Mouse (Mus musculus): ENCODE measurements around the gene Trmt10b.

The Trmt10b gene

DNA sequence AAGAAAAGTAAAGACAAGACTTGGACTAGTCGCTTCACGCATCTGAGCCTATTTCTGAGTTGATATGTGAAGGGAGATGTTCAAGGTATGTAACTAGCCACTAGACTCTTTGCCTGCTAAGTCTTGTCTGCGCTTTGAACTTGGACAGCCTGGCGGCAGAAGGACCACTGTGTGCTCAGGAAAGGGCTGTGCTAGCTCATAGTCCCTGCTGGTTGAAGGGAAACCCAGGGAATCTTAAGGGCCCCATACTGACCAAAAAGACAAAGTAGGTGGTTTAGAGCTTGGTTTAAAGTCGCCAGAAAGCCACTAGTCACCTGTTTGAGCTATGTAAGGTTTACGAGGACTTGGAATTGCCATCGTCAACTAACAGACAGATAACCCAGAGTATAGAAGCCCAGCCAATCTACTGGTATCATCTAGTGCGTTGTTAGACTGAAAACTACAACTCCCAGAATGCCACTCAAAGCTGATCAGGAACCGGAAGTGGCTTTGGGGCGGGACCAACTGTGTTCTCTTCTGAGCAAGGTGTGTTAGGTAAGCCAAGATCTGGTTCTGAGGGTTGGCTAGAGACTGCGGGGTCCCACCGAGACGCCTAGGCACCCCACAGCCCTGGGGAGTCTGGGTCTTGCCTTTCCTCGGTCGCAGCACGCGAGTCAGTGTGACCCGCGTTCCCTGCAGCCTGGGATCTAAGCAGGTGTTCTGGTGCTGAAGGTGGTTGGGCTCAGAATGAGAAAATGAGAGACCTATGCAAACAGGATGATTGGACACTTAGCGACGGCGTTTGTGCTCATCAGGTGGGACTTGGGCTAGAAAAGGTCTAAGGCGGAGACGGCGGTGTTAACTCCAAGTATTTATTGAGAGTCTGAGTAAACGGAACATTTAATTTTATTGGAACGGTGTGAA lies at the start of gene Trmt10b:
Gene Trmt10b (plus strand): TSS at position 466 of the 903 bp plus-strand sequence.
- peak; percentile 89 for DNase-seq (ENCODE audit: low read depth, low spot score)

DNA sequence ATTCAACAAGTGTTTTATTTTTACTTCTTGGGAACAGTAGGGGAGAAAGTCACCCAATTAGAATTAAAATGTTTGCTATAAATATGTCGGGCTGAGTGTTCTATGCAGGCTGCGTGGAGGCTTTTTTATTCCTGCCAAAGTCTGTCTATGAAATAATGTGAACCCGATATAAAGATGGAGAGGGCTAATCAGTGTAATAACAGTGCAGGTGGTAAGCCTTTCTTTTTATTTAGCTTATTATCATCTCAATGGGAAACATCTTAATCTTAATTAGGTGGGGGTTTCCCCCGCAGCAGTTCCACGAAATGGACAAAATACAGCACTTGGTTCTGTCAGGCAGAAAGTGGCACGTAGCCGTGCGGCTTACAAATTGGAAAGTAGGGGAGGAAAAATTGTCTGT lies 45.7 kb upstream of the Trmt10b start:
- no peak for DNase-seq (ENCODE audit: low read depth, low spot score)

DNA sequence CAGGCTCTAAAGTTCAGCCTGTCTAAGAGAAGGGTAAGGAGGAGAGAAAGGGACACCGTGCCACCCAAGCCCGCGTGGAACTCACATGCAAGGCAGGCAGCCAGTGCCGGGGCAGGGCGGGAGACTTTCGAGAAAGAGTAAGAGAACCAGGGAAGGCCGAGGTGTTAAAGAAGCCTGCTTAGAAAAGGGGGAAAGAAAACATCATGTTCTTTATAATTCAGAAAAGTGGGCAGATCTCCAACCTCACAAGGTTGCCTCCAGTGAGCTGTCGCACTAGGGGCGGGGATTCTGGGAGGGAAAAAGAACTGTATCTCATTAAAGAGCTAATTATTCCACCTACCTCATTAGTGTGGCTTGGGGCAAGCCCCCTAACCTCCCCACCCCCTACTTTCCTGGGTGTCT lies 44.1 kb upstream of the Trmt10b start:
- peak; percentile 12 for DNase-seq (ENCODE audit: low read depth, low spot score)

DNA sequence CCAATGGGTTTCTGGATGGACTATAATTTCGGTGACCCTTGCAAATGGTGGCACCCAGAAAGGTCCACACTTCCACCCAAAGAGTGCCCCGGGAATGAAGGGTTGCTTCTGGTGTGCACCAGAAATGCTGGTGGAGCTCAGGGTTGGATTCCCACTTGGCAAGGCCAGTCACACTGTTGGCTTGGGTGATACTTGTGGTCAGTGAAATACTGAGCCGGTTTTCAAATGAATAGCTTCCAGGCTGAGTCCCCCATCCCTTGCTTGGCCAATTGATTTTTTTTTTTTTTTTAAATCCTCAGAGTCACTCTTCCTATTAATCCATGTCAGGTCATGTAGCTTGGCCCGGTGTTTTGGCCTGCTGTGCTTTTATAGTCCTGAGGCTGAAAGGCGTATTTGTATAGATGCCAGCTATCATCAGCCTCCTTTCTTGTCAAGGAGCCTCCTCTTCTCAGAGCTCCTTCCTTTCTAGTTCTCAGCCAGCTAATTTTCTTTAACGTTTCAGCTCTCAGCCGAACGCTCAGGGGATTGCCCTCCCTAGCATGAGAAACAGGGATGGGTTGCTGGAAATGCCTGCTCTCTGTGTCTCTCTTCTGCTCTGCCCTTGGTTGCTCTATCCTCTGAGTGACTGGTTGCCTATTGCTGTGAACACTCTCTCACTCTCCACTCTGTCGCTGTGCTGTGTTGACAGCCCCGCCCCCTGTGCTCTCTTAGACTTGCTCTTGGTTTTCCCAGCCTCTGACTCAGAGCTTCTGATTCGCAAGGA lies 42.9 kb upstream of the Trmt10b start:
- no peak for DNase-seq (ENCODE audit: low read depth, low spot score)

DNA sequence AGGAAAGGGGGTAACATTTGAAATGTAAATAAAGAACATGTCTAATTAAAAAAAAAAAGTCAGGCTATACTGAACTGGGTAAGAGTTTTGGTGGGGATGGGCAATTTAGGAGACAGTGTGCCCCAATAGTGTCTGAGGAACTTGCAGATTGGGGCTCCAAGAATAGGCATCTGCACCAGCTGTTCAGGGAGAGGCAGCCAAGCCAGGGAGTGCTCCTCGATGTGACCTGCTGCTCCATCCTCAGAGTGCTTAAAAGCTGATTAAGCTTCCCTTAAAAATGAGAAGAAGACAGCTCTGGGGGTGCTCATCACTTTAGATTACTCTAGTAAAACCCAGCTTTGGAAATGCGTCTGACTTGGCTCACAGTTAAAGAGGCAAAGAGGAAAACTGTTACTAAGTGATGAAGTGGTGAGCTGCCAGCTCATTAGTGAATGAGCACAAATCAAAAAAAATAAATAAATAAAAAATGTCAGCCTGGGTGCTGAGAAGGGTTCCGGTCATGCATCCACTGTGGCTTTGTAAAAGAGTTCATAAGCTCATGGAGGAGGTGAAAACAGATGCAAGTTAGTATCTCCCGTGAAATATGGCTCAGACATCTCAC lies 37.6 kb upstream of the Trmt10b start:
- DNase-seq (ENCODE audit: low read depth, low spot score): no peak

DNA sequence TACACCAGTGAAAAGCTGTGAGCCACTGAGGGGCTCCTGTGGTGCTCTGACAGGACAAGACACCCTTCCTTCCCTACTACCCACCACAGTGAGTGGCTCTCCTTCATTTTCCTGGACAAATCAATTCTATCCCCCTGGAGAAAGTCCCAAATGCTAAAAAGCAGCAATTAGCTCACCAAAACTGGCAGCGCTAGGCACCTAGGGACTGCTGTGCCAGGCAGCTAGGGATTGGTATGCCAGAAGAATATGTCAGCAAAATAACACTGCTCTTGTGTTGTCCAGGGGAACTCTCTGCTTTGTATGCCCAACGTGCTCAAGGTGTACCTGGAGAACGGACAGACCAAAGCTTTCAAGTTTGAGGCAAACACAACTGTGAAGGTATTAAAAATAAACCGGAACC lies 35.4 kb upstream of the Trmt10b start:
- DNase-seq (ENCODE audit: low read depth, low spot score): no peak

DNA sequence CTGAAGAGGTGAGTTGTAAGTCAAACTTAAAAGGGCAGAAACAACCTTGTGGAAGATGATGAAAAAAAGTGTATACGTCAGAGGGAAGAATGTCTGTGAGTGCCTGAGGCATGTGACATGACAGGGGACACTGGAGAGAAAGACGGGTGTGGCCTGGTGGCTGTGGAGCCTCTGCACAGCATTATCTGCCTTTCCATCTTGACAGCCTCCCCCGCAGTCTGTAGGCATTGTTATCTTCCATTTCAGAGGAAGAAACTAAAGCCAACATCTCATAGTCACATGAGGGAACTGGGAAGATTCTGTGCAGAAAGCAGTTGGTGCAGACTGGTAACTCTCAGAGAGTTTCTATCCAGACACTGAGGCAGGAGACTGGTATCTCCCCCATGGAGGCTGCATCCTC lies 29.0 kb upstream of the Trmt10b start:
- DNase-seq (ENCODE audit: low read depth, low spot score): no peak

DNA sequence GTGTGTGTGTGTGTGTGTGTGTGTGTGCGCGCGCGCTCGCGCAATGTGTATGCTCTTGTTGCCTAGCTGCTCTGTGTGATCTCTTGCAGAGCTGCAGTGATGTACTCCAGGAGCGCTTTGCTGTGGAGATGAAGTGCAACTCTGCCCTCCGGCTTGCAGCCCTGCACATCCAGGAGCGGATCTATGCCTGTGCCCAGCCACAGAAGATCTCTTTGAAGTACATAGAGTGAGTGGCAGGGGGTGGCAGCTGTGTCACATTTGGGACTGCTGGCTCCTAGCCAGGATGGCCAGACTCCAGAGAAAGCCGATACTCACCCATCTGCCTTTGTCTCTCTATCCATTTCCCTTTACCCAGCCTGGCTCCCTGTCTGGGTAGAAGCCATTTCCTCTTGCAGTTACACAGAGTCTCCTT lies 25.9 kb upstream of the Trmt10b start:
- no peak for DNase-seq (ENCODE audit: low read depth, low spot score)

DNA sequence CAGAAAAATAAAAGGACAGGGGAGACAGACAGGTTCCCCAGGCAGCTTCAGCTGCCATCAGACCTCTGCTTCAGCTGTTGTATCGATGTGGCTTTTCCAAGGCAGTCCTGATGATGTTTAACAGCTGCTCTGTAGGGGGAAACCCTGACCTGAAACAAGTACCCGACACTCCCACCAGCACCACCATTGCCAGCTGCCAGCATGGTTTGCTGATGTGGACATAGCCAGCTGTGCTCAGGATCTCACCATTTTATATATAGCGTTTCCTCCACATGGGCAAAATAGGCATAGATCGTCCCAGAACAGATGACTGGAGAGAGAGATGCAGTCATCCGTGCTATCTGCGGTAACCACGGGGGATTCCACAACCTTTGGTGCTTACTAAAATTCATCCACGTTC lies 21.2 kb upstream of the Trmt10b start:
- no peak for DNase-seq (ENCODE audit: low read depth, low spot score)

DNA sequence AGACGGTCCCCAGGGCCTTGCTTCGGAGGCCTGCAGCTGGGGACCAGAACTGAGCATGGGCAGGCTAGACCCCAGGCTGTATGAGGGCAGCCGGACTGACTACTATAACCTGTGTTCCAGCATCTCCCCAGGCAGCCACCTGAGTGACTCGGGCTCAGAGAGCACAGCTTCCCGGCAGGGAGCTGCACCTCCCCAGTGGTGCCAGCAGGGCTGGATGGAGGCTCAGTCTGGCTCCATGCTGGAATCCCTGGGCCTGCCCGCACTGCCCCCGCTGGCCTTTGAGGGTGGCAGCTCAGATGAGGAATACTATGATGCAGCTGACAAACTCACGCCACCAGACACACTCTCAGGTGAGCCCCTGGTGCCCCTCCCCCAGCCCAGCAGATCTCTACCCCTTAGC lies 17.6 kb upstream of the Trmt10b start:
- peak; percentile 56 for DNase-seq (ENCODE audit: low read depth, low spot score)

DNA sequence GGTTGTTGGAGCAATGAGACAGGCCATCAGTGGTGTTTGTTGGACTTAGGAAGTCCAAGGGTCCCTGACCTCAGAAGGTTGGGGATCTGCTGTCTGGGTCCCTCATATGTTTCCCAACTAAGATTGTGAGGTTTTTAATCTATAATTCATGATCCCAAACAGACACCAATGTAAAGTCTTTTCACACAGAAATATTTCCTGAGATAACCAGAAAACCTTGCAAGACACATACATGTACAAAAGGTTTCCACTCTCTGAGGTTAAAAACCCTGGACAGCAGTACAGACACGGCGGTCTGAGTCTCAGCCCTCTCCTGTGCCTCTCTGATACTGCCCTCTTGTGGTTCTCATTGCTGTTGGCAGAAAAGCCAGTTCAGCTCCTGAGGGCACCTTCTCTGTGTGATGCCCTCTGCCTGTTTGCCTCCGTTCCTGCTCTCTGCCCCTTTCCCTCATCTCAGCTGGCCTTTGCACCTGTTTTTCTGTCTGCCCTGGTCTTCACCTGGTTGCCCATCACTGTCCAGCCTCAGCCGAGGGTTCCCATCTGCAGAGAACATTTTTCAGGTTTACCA lies 16.9 kb upstream of the Trmt10b start:
- peak; percentile 71 for DNase-seq (ENCODE audit: low read depth, low spot score)

DNA sequence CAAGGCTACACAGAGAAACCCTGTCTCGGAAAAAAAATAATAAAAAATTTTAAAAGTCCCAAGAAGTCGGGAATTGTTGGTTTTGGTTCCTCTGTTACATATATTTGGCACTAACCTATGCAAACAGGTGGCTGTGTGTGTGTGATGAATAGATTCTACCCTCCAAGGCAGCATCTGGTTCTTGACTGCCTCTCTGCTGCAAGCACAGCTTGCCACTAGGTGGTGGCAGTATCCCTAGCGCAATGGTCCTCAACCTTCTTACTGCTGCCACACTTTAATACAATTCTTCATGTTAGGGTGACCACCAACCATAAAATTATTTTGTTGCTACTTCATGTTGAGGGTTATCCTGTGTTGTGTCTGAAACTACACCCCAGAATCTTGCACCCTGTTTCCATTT lies 10.6 kb upstream of the Trmt10b start:
- DNase-seq (ENCODE audit: low read depth, low spot score): peak; percentile 27

DNA sequence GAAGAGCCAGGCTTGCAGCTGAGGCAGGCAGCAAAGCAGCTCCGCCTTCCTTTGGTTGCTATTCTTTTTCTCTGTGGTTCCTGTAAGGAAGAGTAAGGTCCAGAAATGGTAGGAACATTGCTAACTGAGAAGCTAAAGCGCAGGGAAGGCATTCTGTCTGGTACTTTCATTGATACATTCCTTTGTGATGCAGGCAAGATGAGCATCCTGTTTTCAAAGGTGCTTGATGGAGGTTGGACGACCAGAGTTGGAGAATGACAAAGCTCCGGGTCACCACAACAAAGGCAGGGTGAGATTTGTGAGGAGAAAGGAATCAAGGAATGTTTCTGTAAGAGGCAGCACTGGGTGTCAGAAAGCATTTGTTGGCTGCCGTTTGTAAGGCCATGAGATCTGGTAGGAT lies 9.0 kb upstream of the Trmt10b start:
- peak; percentile 92 for DNase-seq (ENCODE audit: low read depth, low spot score)

DNA sequence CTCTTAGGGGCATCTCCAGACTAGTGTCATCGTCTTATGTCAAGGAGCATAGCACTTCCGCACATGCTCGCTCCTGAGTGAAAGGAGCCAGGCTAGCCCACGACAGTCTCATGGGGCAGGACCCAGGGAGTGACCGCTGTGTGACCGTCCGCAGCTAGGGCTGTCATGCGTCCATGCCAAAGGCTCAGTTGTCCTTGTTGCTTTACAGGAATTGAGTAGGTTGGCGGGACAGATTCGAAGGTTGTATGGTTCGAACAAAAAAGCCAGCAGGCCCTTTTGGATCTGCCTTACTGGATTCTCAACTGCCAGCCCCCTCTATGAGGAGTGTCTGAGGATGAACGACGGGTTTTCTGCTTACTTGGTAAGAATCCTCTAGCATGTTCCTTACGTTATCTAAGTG lies 8.6 kb downstream of the Trmt10b start:
- DNase-seq (ENCODE audit: low read depth, low spot score): no peak

DNA sequence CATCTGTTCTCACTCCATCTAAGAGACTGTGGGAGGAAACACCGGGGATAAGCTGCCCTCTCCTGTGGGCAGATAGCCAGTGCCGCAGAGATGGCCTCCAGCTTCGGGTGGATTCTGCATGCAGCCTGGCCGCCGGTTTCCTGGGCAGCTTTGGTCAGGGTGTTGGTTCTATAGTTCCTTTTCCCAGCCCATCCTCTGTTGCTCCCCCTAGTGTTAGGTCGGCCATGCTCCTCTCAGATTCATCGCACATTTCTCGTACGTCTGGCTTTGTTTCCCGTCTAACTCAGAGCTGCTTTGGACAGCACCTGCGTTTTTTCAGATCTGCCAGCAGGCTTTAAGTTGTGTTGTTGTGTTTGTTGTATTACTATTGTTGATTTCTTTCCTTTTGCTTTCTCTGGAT lies 11.1 kb downstream of the Trmt10b start:
- peak; percentile 71 for DNase-seq (ENCODE audit: low read depth, low spot score)

DNA sequence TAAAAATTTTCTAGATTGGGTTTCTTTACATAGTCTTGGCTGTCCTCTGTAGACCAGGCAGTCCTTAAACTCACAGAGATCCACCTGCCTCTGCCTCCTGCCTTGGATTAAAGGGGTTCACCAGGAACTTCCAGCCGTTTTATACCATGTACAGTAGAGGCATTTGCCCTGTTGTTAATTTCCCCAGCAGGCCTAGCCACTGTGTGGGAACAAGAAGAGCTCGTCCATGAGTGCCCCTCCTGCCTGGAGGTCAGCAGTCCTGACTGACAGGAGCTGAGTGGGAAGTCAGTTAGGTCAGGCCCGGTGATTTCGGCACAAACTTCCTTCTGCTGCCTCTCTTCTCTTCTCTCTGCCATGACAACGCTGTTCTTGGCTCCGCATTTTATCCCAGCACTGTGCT lies 11.7 kb downstream of the Trmt10b start:
- no peak for DNase-seq (ENCODE audit: low read depth, low spot score)

DNA sequence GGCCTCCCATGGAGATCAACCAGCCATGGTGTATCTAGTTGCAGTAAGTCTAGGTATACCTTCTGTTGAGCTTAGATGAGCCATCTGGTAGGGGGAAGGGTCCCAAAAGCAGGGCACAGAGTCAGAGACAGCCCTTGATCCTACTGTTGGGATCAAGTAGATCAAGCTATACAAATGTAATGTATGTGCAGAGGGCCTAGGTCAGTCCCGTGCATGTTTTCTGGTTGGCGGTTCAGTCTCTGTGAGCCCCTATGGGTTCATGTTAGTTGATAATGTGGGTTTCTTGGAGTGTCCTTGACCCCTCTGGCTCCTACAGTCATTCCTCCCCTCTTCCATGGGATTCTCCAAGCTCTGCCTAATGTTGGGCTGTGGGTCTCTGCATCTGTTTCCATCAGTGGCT lies 14.1 kb downstream of the Trmt10b start:
- DNase-seq (ENCODE audit: low read depth, low spot score): no peak

DNA sequence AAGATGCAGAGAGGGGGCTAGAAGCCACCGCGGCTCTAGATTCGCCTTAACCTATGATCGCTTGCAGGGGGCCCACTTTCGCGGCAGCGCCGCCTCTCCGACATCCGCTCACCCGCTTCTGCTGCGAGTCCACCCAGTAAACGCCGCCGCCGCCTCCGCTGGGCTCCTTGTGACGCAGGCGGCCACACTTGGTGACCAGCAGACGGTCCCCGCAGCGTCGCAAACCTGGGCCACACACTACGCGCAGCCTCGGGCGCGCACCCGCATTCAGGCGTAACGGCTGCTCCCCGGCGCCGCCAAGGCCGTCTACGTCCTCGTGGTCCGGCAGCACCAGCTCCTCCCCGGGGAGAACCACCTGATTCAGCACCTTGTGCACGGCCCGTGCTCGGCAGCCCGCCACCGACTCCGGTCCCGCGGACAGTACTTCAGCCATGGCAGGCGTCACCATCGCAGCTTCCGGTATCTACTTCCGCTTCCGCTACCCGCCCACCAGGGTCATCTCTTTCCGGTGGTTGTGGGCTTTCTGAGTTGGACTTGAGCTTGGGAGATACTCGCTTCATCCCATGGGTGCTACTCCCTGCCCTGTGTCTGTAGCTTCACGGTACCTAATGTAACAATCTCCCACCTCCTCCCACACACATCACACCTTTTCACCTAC lies 23.4 kb downstream of the Trmt10b start:
- DNase-seq (ENCODE audit: low read depth, low spot score): peak; percentile 76

DNA sequence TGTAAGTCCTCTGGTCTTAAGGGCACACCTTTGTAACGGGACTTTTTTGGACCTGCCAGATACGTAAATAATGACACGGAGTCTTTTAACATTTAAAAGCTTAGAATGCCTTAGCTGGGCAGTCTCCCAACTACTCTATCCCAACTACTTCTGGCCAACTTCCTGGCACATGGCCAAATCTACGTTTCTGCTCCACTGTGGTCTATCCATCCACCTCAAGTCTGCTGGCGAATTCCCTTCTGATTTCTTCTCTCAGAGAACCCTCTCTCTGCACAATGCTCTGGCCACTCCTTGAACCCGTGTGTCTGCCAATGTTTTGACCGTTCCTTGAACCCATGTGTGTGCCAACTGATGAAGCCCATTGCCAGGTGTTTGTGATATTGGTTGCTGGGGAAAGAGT lies 34.2 kb downstream of the Trmt10b start:
- DNase-seq (ENCODE audit: low read depth, low spot score): no peak

DNA sequence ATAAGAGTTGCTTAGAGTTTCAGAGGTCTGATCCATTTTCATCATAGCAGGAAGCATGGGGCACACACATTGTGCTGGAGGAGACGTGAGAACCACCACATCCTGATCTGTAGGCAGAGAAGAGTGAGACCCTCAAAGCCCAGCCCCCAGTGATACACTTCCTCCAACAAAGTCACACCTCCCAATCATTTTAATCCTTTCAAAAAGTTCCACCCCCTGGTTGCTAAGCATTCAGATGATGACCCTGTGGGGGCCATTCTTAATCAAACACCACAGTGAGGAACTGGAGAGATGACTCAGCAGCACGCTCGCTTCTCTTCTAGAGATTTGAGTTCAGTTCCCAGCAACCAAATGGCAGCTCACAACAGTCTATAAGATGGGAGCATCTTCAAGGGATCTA lies 35.5 kb downstream of the Trmt10b start:
- no peak for DNase-seq (ENCODE audit: low read depth, low spot score)

DNA sequence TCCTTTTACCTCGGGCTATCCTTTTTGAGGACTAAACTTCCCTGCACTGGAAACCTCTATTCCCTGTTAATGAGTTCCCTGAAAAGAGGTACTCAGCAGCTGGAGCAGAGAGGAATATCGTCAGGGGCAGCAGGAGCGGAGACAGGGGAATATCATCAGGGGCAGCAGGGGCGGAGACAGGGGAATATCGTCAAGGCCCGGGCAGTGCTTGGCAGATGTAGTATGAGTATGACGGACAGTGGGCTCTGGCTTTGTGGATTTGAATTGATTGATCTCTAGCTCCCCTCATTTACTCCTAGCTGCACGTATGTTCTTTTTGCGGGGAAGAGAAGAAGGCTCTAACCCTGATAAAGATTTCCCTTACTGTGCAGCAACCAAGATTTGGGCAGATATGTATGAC lies 44.3 kb downstream of the Trmt10b start:
- DNase-seq (ENCODE audit: low read depth, low spot score): no peak

All from ZHBTc4 (cell line).